Mouse (Mus musculus): ENCODE measurements around the gene Lrrc59. TPM values are rescaled to one million over a fixed set of nuclear protein-coding genes. Genes with fewer than 3 reads are reported as not detected.
"Not testable (repeated sequence)": the region's sequence is repeated elsewhere in the genome, so short reads cannot be mapped to it uniquely, and the experiment has no call there.

The Lrrc59 gene
- polyA plus RNA-seq, 1 experiment from 2014 or later = 148 TPM

DNA sequence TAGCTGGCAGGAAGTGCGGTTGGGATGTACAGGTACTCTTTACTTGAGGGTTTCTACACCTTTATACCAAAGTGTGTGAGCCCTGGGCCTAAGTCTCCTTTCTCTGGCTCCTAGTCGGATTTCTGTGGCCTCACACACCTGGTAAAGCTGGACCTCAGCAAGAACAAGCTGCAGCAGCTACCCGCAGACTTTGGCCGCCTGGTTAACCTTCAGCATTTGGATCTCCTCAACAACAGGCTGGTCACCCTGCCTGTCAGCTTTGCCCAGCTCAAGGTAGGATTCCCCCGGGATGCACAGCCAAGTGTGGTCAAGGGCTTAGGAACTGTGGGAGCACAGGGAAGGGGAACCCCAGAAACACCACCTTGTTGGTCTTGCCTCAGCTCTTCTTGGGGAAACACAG lies 4.9 kb downstream of the Lrrc59 start:
- ATAC-seq (ENCODE audit: low FRiP score) = no peak
- H3K4me2 ChIP-seq = no peak overlapping the region
- H3K27me3 ChIP-seq (replicated peaks) = no peaks in the 10 kb centered on the region
- H3K4me3 ChIP-seq (replicated peaks) = no peak overlapping the region
- H3K9me3 ChIP-seq (replicated peaks) = no peaks in the 10 kb centered on the region
- no peak overlapping the region for H3K27ac ChIP-seq (replicated peaks)
- H3K36me3 ChIP-seq = peaks cover 75% of the 10 kb centered on the region
- 92% methylated on average over 5 of the region's 5 CpGs for WGBS
- no peak overlapping the region for H3K9ac ChIP-seq (replicated peaks)
- peaks cover 14% of the 10 kb centered on the region for H3K4me1 ChIP-seq

DNA sequence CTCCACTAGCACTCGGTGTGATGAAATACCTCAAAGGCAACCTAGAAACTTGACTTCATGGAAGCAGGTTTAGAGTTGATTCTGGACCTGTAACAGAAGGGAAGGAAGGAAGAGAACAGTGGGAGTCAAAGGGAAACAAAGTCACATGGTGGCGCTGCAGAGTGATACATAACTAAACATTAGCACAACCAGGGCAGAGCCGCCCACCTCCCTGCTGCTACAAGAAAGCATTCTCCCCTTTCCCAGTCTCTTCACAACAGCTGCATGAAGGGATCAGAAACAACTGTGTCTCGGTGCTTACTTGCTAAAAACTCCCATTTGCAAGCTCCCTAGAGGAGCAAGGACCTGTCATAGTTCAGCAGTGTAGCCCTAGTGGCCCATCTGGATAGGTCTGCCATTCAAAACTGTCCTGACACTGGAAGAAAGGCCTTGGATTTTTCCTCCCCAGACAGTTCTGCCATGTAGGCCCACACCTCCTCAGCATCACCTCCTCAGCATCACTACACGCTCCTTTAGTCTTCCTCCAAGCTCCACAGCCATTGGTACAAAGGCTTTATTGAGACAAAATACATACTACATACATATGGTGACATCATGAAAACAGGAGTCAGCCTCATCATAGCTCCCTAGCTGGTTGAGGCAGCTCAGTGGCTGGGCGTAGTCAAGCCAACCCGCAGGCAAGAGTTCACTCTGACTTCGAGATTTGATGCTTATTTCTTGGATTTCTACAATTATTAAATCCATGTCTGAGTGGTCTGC lies 15.1 kb downstream of the Lrrc59 start:
- Histone ChIP-seq H3K4me1 (no peaks in the 10 kb centered on the region), H3K27me3 (replicated peaks) (no peaks in the 10 kb centered on the region), H3K9me3 (replicated peaks) (no peaks in the 10 kb centered on the region), H3K36me3 (peaks cover 81% of the 10 kb centered on the region), H3K4me2 (no peak overlapping the region), H3K9ac (replicated peaks) (no peak overlapping the region), H3K4me3 (replicated peaks) (no peak overlapping the region), H3K27ac (replicated peaks) (no peak overlapping the region)
- WGBS = 92% methylated on average over 8 of the region's 8 CpGs
- ATAC-seq (ENCODE audit: low FRiP score) = no peak

GRCm38 (mm10) chr11:94646457-94646856 lies 16.9 kb downstream of the Lrrc59 start:
- ATAC-seq (ENCODE audit: low FRiP score) = no peak
- Histone ChIP-seq H3K4me3 (replicated peaks) (no peak overlapping the region), H3K36me3 (peaks cover 63% of the 10 kb centered on the region), H3K27me3 (replicated peaks) (no peaks in the 10 kb centered on the region), H3K27ac (replicated peaks) (no peak overlapping the region), H3K4me2 (no peak overlapping the region), H3K9ac (replicated peaks) (no peak overlapping the region), H3K9me3 (replicated peaks) (no peaks in the 10 kb centered on the region), H3K4me1 (no peaks in the 10 kb centered on the region)
- 95% methylated on average over 4 of the region's 4 CpGs for WGBS

DNA sequence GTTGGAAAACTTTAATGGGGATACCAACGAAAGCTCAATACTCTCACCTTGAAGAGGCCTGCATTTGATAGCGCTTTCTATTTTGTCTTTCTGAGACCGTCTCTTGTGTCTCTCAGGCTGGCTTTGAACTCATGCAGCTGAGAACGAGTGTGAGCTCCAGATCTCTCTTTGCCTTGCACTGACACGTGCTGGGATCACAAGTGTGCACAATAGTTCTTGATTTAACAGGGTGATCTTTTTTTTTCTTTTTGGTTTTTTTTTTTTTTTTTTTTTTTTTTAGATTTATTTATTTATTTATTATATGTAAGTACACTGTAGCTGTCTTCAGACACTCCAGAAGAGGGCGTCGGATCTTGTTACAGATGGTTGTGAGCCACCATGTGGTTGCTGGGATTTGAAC lies 21.7 kb downstream of the Lrrc59 start:
- WGBS = 97% methylated on average over 5 of the region's 7 CpGs
- not testable (repeated sequence) for H3K4me3 ChIP-seq (replicated peaks); H3K27me3 ChIP-seq (replicated peaks); H3K27ac ChIP-seq (replicated peaks); H3K4me2 ChIP-seq; H3K9ac ChIP-seq (replicated peaks); H3K9me3 ChIP-seq (replicated peaks); ATAC-seq (ENCODE audit: low FRiP score)
- Histone ChIP-seq H3K4me1 (peaks cover 16% of the 10 kb centered on the region), H3K36me3 (peaks cover 17% of the 10 kb centered on the region)

DNA sequence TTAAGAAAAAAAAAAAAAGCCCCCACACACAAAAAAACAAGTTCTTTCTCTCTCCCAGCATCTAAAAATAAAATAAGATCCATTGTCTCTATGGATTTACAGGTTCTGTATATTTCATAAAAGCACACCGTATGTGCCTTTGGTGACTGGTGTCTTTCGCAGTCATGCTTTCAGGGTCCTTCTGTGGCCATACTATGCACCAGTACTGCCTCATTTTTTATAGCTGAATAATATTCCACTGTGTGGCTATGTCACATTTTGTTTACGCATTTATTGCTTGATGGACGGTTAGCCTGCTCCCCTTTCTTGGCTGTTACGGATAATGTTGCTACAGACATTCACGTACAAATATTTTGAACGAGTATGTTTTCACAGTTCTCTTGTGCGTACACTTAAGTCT lies 23.4 kb downstream of the Lrrc59 start:
- Histone ChIP-seq H3K9me3 (replicated peaks) (no peaks in the 10 kb centered on the region), H3K36me3 (peaks cover 16% of the 10 kb centered on the region), H3K4me2 (peak overlapping the region; percentile 86), H3K9ac (replicated peaks) (no peak overlapping the region), H3K4me1 (peaks cover 16% of the 10 kb centered on the region), H3K4me3 (replicated peaks) (peak overlapping the region; percentile 72), H3K27me3 (replicated peaks) (no peaks in the 10 kb centered on the region), H3K27ac (replicated peaks) (no peak overlapping the region)
- 48% methylated on average over 8 of the region's 8 CpGs for WGBS
- ATAC-seq (ENCODE audit: low FRiP score) = no peak

DNA sequence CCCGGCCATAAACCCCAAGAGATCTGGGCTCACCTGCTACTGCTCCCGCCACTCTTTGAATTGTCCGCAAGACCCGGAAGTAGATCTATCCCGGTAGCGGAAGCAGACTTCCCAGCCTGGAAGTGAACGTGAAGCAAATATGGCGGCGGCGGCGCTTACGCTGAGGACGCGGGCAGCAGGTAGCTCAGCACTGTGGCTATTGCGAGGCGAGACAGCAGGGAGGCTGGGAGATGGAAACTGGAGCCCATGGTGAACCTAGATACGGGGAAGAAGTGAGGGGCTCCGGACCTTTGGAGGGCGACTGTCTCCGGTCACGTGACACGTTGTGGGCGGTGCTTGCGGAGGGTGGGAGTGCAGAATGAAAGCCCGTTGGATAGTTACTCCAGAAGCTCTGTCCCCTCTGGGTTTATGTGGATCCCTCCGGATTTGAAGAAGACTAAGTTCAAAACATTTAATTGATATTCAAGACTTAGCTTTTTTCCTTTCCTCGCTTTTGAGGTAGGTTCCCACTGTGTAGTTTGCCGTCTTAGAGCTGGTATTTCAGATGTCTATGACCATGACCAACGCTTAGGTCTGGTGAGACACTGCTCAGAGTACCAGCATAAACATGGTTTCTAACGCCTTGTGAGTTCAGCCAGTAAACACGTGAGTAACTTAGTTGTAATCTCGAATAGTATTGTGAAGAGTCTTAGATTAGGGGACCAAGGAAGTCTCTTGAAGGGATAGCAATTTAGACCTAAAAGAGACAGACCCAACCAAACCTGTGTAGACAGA lies 24.3 kb downstream of the Lrrc59 start, which contains the start of the genes Mrpl27 and Eme1:
TSS of gene Mrpl27 (plus strand) at position 105 of the 774 bp plus-strand sequence.
TSS of gene Eme1 (minus strand) at position 302 of the 774 bp plus-strand sequence.
- ATAC-seq (ENCODE audit: low FRiP score) = peak; percentile 93
- no peaks in the 10 kb centered on the region for H3K27me3 ChIP-seq (replicated peaks)
- H3K9ac ChIP-seq (replicated peaks) = peak within 1 kb of the TSS; percentile 67
- peaks cover 18% of the 10 kb centered on the region for H3K36me3 ChIP-seq
- H3K4me3 ChIP-seq (replicated peaks) = peak within 1 kb of the TSS; percentile 72
- H3K9me3 ChIP-seq (replicated peaks) = no peaks in the 10 kb centered on the region
- H3K4me1 ChIP-seq = peaks cover 16% of the 10 kb centered on the region
- H3K27ac ChIP-seq (replicated peaks) = peak within 1 kb of the TSS; percentile 98
- WGBS = 1% methylated on average over 32 of the region's 32 CpGs
- H3K4me2 ChIP-seq = peak within 1 kb of the TSS; percentile 86

GRCm38 (mm10) chr11:94661344-94661743 lies 31.8 kb downstream of the Lrrc59 start:
- WGBS = 69% methylated on average over 1 of the region's 1 CpGs
- Histone ChIP-seq H3K27ac (replicated peaks) (0 out of 2 replicates have a peak overlapping the region, but pooled peaks have one; percentile 9), H3K9ac (replicated peaks) (no peak overlapping the region), H3K4me3 (replicated peaks) (no peak overlapping the region), H3K27me3 (replicated peaks) (no peaks in the 10 kb centered on the region), H3K4me1 (no peaks in the 10 kb centered on the region), H3K9me3 (replicated peaks) (no peaks in the 10 kb centered on the region), H3K4me2 (no peak overlapping the region), H3K36me3 (peaks cover 78% of the 10 kb centered on the region)
- ATAC-seq (ENCODE audit: low FRiP score) = no peak

- Histone ChIP-seq H3K27me3 (replicated peaks) (no peaks in the 10 kb centered on the region), H3K4me1 (no peaks in the 10 kb centered on the region), H3K36me3 (peaks cover 86% of the 10 kb centered on the region), H3K4me3 (replicated peaks) (no peak overlapping the region), H3K27ac (replicated peaks) (no peak overlapping the region), H3K9ac (replicated peaks) (no peak overlapping the region), H3K9me3 (replicated peaks) (no peaks in the 10 kb centered on the region), H3K4me2 (no peak overlapping the region)
- ATAC-seq (ENCODE audit: low FRiP score) = no peak
- WGBS = 94% methylated on average over 6 of the region's 6 CpGs
Measured at GRCm38 (mm10) chr11:94665281-94665680, 35.7 kb downstream of the Lrrc59 start.

- 0 out of 2 replicates have a peak, but pooled peaks cover 4% of the 10 kb centered on the region for H3K36me3 ChIP-seq
- peaks cover 49% of the 10 kb centered on the region for H3K4me1 ChIP-seq
- no peak overlapping the region for H3K9ac ChIP-seq (replicated peaks)
- peak overlapping the region; percentile 80; the same call in 1 of the 2 replicates for H3K4me2 ChIP-seq
- 89% methylated on average over 5 of the region's 5 CpGs for WGBS
- H3K4me3 ChIP-seq (replicated peaks) = no peak overlapping the region
- H3K27ac ChIP-seq (replicated peaks) = no peak overlapping the region
- H3K9me3 ChIP-seq (replicated peaks) = no peaks in the 10 kb centered on the region
- H3K27me3 ChIP-seq (replicated peaks) = no peaks in the 10 kb centered on the region
- ATAC-seq (ENCODE audit: low FRiP score) = no peak
Measured at GRCm38 (mm10) chr11:94674984-94675383, 45.4 kb downstream of the Lrrc59 start.

- H3K4me3 ChIP-seq (replicated peaks) = 0 out of 2 replicates have a peak overlapping the region, but pooled peaks have one; percentile 81
- peak overlapping the region; percentile 80 for H3K4me2 ChIP-seq
- H3K4me1 ChIP-seq = peaks cover 49% of the 10 kb centered on the region
- H3K27ac ChIP-seq (replicated peaks) = no peak overlapping the region
- 0 out of 2 replicates have a peak overlapping the region, but pooled peaks have one; percentile 80 for H3K9ac ChIP-seq (replicated peaks)
- H3K9me3 ChIP-seq (replicated peaks) = no peaks in the 10 kb centered on the region
- no peaks in the 10 kb centered on the region for H3K36me3 ChIP-seq
- H3K27me3 ChIP-seq (replicated peaks) = no peaks in the 10 kb centered on the region
- no peak for ATAC-seq (ENCODE audit: low FRiP score)
- 83% methylated on average over 5 of the region's 5 CpGs for WGBS
Measured at GRCm38 (mm10) chr11:94675446-94675845, 45.9 kb downstream of the Lrrc59 start.

DNA sequence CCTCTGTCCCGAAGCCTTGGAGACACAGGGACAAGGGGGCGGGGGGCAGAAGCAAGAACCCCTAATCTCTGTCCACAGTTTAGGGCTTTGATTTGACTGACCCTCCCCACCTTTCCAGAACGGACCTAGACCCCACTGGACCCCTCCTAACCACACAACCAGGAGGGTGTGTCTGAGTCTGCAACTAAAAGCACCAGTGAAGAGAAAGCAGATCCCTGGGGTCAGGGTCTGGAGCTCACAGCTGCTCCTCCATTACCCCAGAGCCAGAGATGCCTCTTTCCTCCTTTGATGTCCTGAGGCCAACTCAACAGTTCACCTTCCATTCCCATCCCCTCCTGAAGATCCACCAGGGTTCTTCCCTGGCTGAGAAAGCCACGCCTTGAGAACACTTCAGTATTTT lies 46.7 kb downstream of the Lrrc59 start:
- peak overlapping the region; percentile 91 for H3K27ac ChIP-seq (replicated peaks)
- H3K4me2 ChIP-seq = peak overlapping the region; percentile 80
- H3K4me1 ChIP-seq = peaks cover 49% of the 10 kb centered on the region
- peak overlapping the region; percentile 81 for H3K4me3 ChIP-seq (replicated peaks)
- H3K9me3 ChIP-seq (replicated peaks) = no peaks in the 10 kb centered on the region
- ATAC-seq (ENCODE audit: low FRiP score) = no peak
- 45% methylated on average over 4 of the region's 4 CpGs for WGBS
- no peaks in the 10 kb centered on the region for H3K36me3 ChIP-seq
- peak overlapping the region; percentile 80 for H3K9ac ChIP-seq (replicated peaks)
- H3K27me3 ChIP-seq (replicated peaks) = no peaks in the 10 kb centered on the region

Data from neural tube, embryonic 15.5 days (tissue).